Mouse (Mus musculus) midbrain, embryonic 12.5 days (tissue): ENCODE measurements around the gene Csf3. TPM values are rescaled to one million over a fixed set of nuclear protein-coding genes. Genes with fewer than 3 reads are reported as not detected.

Experiments
- polyA plus RNA-seq: library from polyadenylated mRNA; unstranded; fragments of >200 nt; fragmentation: Nextera tagmentation; extraction: Ambion mirVana; gene quantifications from 2 replicates; pipeline ENCODE4 v1.2.1, GENCODE M21; 2016

Csf3 gene
- polyA plus RNA-seq, 1 experiment from 2014 or later, result not detected

Other genes with a start within 250 kb of the Csf3 start
- gene Ikzf3, start 155.2 kb upstream of the Csf3 start, polyA plus RNA-seq, result 0.27 TPM in 1 of 2 replicates, not detected in the other
- 0.37 TPM in 1 of 2 replicates, not detected in the other for gene Zpbp2, start 150.2 kb upstream of the Csf3 start, polyA plus RNA-seq
- gene Ormdl3, start 113.9 kb upstream of the Csf3 start, polyA plus RNA-seq, result 67.1 and 73.1 TPM in 2 replicates
- not detected in 2 replicates for gene Lrrc3c, start 103.0 kb upstream of the Csf3 start, polyA plus RNA-seq
- 0.68 and 1.2 TPM in 2 replicates for gene Gm12355, start 75.6 kb upstream of the Csf3 start, polyA plus RNA-seq
- gene Gsdma3, start 74.9 kb upstream of the Csf3 start, polyA plus RNA-seq, result not detected in 2 replicates
- not detected in 2 replicates for gene Gsdma2, start 54.5 kb upstream of the Csf3 start, polyA plus RNA-seq
- not detected in 2 replicates for gene Gsdma, start 36.9 kb upstream of the Csf3 start, polyA plus RNA-seq
- gene Psmd3, start 18.7 kb upstream of the Csf3 start, polyA plus RNA-seq, result 234 and 244 TPM in 2 replicates
- 96.5 and 97.7 TPM in 2 replicates for gene Med24, start 28.2 kb downstream of the Csf3 start, polyA plus RNA-seq
- 45.3 and 47.6 TPM in 2 replicates for gene Thra, start 39.4 kb downstream of the Csf3 start, polyA plus RNA-seq
- 1.2 and 1.5 TPM in 2 replicates for gene Nr1d1, start 74.1 kb downstream of the Csf3 start, polyA plus RNA-seq
- gene Msl1, start 94.3 kb downstream of the Csf3 start, polyA plus RNA-seq, result 38.6 and 42.4 TPM in 2 replicates
- gene Casc3, start 103.6 kb downstream of the Csf3 start, polyA plus RNA-seq, result 65.5 and 74.2 TPM in 2 replicates
- 3.0 and 3.1 TPM in 2 replicates for gene Rapgefl1, start 135.5 kb downstream of the Csf3 start, polyA plus RNA-seq
- gene Wipf2, start 162.4 kb downstream of the Csf3 start, polyA plus RNA-seq, result 4.9 TPM in 2 replicates
- 28.3 and 29.0 TPM in 2 replicates for gene Cdc6, start 206.5 kb downstream of the Csf3 start, polyA plus RNA-seq
- gene Rara, start 226.6 kb downstream of the Csf3 start, polyA plus RNA-seq, result 15.5 and 17.3 TPM in 2 replicates